Mouse (Mus musculus) liver, adult 2 months (tissue): ENCODE measurements around the gene Srxn1.

Experiments
- CTCF ChIP-seq: fragments of 200-500 bp; IDR thresholded peaks from 2 replicates; pipeline ENCODE4 v1.5.1; 2011; ENCODE audit warnings: low read depth, low read length, control low read depth
- POLR2A ChIP-seq: fragments of 200-500 bp; IDR thresholded peaks from 2 replicates; pipeline ENCODE4 v1.6.1; 2011; ENCODE audit warnings: low read length, control low read depth; ENCODE audit not compliant: insufficient read depth; ENCODE audit errors: extremely low read depth

DNA sequence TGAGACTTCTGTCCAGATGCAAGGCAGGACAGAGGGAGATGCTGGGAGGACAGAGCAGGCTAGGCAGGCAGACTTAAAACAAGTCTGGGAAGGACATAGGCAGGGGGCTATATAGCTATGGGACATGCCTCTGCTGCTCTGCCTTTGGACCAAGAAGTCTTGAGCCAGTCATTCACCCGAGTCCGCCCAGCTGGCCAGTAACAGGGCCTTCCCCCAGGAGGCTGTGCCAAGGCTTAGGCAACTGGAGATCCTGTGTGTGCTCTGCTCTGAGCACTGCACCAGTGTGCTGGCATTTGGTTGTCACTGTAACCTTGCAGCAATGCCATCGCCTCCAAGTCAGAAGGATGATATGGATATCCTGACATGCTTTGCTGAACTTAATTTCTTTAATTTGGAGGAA is 28.0 kb upstream of the Srxn1 start:
- TF ChIP-seq CTCF (no peak), POLR2A (no peak)
